In the genomic region with DNA sequence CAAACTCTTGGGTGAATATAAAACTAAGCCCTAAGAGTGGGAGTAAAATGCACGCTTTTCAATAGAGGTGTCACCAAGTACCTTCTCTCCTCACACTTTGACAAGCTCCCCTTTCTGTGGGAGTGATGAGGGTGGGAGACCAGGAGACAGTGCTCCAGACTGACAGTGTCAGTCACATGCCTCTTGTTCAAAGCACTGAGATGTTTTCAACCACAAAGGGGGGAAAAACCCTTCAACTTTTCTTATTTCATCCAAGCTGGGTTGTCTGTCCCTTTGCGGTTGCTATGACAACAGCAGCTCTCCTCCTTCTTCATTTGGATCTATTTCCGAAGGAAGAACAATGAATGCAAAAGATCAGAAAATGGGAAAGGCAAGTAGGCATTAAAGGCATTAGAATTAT, we compare ENCODE assay signal across 14 mouse cellular contexts.
A peak's percentile ranks its signal among the peaks of the same experiment; 100 is the strongest.
DNase-seq lines count a peak whose midpoint lies in the region; ATAC-seq lines count a peak whose summit lies in the region.
"Had no signal": no experiment of that assay in that cellular context is flagged by ENCODE, and none has a peak within 500 bp of the region (broad histone marks: within the 10 kb centered on the region; RNA-seq: fewer than 3 reads in every experiment).

No protein-coding gene starts in this region.

- H3K27me3 ChIP-seq in forebrain, embryonic 13.5 days = no peaks in the 10 kb centered on the region
- no peaks in the 10 kb centered on the region for H3K27me3 ChIP-seq in forebrain, embryonic 12.5 days
- no peaks in the 10 kb centered on the region for H3K27me3 ChIP-seq in forebrain, embryonic 16.5 days (replicated peaks; ENCODE audit: control insufficient read depth, insufficient read depth, low read length)
- H3K27me3 ChIP-seq in midbrain, embryonic 15.5 days (replicated peaks) = no peaks in the 10 kb centered on the region
- H3K27me3 ChIP-seq: neural tube, embryonic 12.5 days had no signal

- peak; percentile 7 to 40 for DNase-seq in layer of hippocampus, adult 18-20 months (ENCODE audit: low spot score in 2 of 2)
- DNase-seq in layer of hippocampus, postnatal 10 days (ENCODE audit: low spot score in 2 of 2) = no peak
- DNase-seq in lung, adult 18-20 months = no peak
- DNase-seq in kidney, postnatal 25 days = no peak
- DNase-seq: cerebellum, adult 8-10 months; gastrocnemius, postnatal 36 days; lung, postnatal 14 days had no signal

- peak; percentile 45; the same call in 1 of the 2 replicates for ATAC-seq in forebrain, embryonic 13.5 days
- ATAC-seq in forebrain, embryonic 12.5 days (ENCODE audit: low FRiP score) = no peak
- peak; percentile 61 for ATAC-seq in forebrain, embryonic 16.5 days
- ATAC-seq in midbrain, embryonic 15.5 days (replicated peaks) = peak; percentile 58
- ATAC-seq: Patski had no signal

- H3K9ac ChIP-seq in forebrain, embryonic 13.5 days = no peak overlapping the region
- H3K9ac ChIP-seq in forebrain, embryonic 12.5 days = no peak overlapping the region
- no peak overlapping the region for H3K9ac ChIP-seq in forebrain, embryonic 16.5 days (replicated peaks; ENCODE audit: low read depth, low read length)
- H3K9ac ChIP-seq in midbrain, embryonic 15.5 days = no peak overlapping the region
- H3K9ac ChIP-seq: neural tube, embryonic 12.5 days had no signal

- no peak overlapping the region for H3K4me3 ChIP-seq in forebrain, embryonic 13.5 days
- no peak overlapping the region for H3K4me3 ChIP-seq in forebrain, embryonic 12.5 days (replicated peaks)
- no peak overlapping the region for H3K4me3 ChIP-seq in forebrain, embryonic 16.5 days (replicated peaks; ENCODE audit: low read length)
- no peak overlapping the region for H3K4me3 ChIP-seq in midbrain, embryonic 15.5 days
- H3K4me3 ChIP-seq: left cerebral cortex, adult 2 months; neural tube, embryonic 12.5 days had no signal

- 28% methylated on average over 3 of the region's 3 CpGs for WGBS in forebrain, embryonic 13.5 days
- 36% methylated on average over 3 of the region's 3 CpGs for WGBS in forebrain, embryonic 12.5 days
- 35% methylated on average over 3 of the region's 3 CpGs for WGBS in forebrain, embryonic 16.5 days
- 26% methylated on average over 3 of the region's 3 CpGs for WGBS in midbrain, embryonic 15.5 days

- no peaks in the 10 kb centered on the region for H3K9me3 ChIP-seq in forebrain, embryonic 13.5 days (replicated peaks)
- H3K9me3 ChIP-seq in forebrain, embryonic 12.5 days = no peaks in the 10 kb centered on the region
- H3K9me3 ChIP-seq in forebrain, embryonic 16.5 days (ENCODE audit: control insufficient read depth, low read length) = no peaks in the 10 kb centered on the region
- no peaks in the 10 kb centered on the region for H3K9me3 ChIP-seq in midbrain, embryonic 15.5 days
- H3K9me3 ChIP-seq: neural tube, embryonic 12.5 days had no signal

- no peaks in the 10 kb centered on the region for H3K36me3 ChIP-seq in forebrain, embryonic 13.5 days (ENCODE audit: poor library complexity, severe bottlenecking)
- no peaks in the 10 kb centered on the region for H3K36me3 ChIP-seq in forebrain, embryonic 12.5 days (replicated peaks)
- H3K36me3 ChIP-seq in forebrain, embryonic 16.5 days (ENCODE audit: control insufficient read depth, insufficient read depth) = no peaks in the 10 kb centered on the region
- H3K36me3 ChIP-seq in midbrain, embryonic 15.5 days (replicated peaks) = no peaks in the 10 kb centered on the region
- H3K36me3 ChIP-seq: neural tube, embryonic 12.5 days had no signal

- no peak overlapping the region for H3K4me2 ChIP-seq in forebrain, embryonic 13.5 days
- no peak overlapping the region for H3K4me2 ChIP-seq in forebrain, embryonic 12.5 days
- no peak overlapping the region for H3K4me2 ChIP-seq in forebrain, embryonic 16.5 days (ENCODE audit: low read length)
- H3K4me2 ChIP-seq in midbrain, embryonic 15.5 days = no peak overlapping the region; the same call in 1 of the 2 replicates
- H3K4me2 ChIP-seq: neural tube, embryonic 12.5 days had no signal

- peaks cover 11% of the 10 kb centered on the region for H3K4me1 ChIP-seq in forebrain, embryonic 13.5 days
- H3K4me1 ChIP-seq in forebrain, embryonic 12.5 days = peaks cover 6% of the 10 kb centered on the region
- H3K4me1 ChIP-seq in forebrain, embryonic 16.5 days (replicated peaks; ENCODE audit: control insufficient read depth, insufficient read depth, low read length) = peaks cover 6% of the 10 kb centered on the region
- H3K4me1 ChIP-seq in midbrain, embryonic 15.5 days = peaks cover 12% of the 10 kb centered on the region
- H3K4me1 ChIP-seq: neural tube, embryonic 12.5 days had no signal

- no peak overlapping the region for H3K27ac ChIP-seq in forebrain, embryonic 13.5 days
- H3K27ac ChIP-seq in forebrain, embryonic 12.5 days = no peak overlapping the region
- H3K27ac ChIP-seq in forebrain, embryonic 16.5 days (ENCODE audit: low read length) = no peak overlapping the region; the same call in 1 of the 2 replicates
- peak overlapping the region; percentile 61 for H3K27ac ChIP-seq in midbrain, embryonic 15.5 days
- H3K27ac ChIP-seq: left cerebral cortex, adult 2 months; neural tube, embryonic 12.5 days had no signal

Comparison
In these comparisons a context has a peak if more than half of its experiments do, and no peak if none do; other contexts are left out.
1. DNase-seq: peak in layer of hippocampus, adult 18-20 months (2 of 2); none in layer of hippocampus, postnatal 10 days (0 of 2), lung, adult 18-20 months (0 of 2) and kidney, postnatal 25 days (0 of 2).